Mouse (Mus musculus) MEL (cell line): ENCODE results near the gene Nkd1.

Experiments
- MXI1 ChIP-seq: IDR thresholded peaks from 2 replicates; pipeline ENCODE4 v1.6.1; 2011; ENCODE audit warnings: mild to moderate bottlenecking, low read depth, low read length, improper control_type of control experiment
- UBTF ChIP-seq: IDR thresholded peaks from 2 replicates; pipeline ENCODE4 v1.6.1; 2012; ENCODE audit warnings: low read depth, mild to moderate bottlenecking, inconsistent platforms, low read length, improper control_type of control experiment, moderate library complexity, borderline replicate concordance; ENCODE audit not compliant: insufficient read depth

DNA sequence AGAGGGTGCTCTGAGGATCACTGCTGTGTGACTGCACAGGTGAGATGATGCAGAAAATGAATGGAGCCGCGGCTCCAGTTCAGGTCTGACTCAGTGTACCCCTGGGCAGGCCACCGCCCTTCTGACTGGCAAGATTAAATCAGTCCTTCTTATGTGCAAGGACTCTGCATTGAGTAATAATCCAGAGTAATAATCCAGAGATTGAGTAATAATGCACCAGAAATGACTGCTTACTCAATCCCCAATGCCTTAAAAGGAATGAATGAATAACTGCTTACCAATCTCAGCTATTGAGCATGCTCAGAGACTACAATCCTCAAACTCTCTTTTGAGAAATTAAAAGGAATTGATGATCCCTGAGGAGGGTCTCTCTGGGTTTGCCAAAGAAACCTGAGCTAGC lies 117.8 kb downstream of the Nkd1 start:
- TF ChIP-seq UBTF (no peak), MXI1 (no peak)
